Mouse (Mus musculus): ENCODE measurements around the gene Ten1.

GRCm38 (mm10) chr11:116255982-116256675, 57.5 kb downstream of the Ten1 start:
- TF ChIP-seq CTCF (IDR thresholded peaks at IDR 0.05; ENCODE audit: low read depth) (no peak), EP300 (IDR thresholded peaks at IDR 0.05; ENCODE audit: low read depth) (no peak)
